Mouse (Mus musculus): ENCODE results near the gene Kdm6a. TPM values are rescaled to one million over a fixed set of nuclear protein-coding genes. Genes with fewer than 3 reads are reported as not detected.

The Kdm6a gene
- 19.3 and 22.1 TPM in 2 replicates for polyA plus RNA-seq (2015; fragmentation: Nextera tagmentation; extraction: Ambion mirVana)

DNA sequence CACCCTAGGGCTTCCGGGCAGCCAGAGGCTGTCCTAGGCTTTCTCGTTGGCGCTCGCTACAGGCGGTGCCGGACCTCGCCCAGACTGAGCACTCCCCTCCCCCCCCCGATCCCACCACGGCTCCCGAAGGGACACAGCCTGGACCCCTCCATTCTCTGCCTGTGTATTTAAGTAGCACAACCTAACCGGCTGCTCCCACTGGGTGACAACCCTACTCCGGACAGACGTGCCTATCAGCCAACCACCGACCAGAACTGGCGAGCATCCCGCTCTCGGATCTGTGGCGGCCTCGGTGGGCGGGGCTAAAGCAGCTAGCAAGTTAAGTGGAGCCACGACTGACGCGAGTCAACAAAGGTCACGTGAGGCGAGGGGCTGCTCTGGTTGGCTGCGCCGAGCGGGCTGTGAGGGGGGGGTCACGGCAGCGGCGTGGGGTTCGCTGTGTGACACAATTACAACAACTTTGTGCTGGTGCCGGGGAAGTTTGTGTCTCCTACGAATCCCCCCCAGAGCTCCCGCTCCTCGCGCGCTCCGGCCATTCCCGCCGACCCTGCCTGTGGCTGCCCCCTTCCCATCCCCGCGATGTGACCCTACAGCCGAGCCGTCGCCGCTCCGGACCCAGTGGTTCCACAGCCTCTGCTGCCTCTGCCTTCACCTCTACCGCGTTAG lies at the start of gene Kdm6a:
Kdm6a (plus strand) TSS at position 384 of the 666 bp plus-strand sequence.
- H3K9me3 ChIP-seq (replicated peaks; ENCODE audit: control insufficient read depth, low read length), result no peaks in the 10 kb centered on the region
- under 1% methylated on average over 49 of the region's 50 CpGs for WGBS
- no peaks in the 10 kb centered on the region for H3K4me1 ChIP-seq (ENCODE audit: control insufficient read depth, insufficient read depth, low read length)
- peak within 1 kb of the TSS; percentile 98 for H3K27ac ChIP-seq (ENCODE audit: low read length)
- ATAC-seq (ENCODE audit: insufficient read depth, low FRiP score), result peak; percentile 99
- H3K36me3 ChIP-seq (ENCODE audit: control insufficient read depth, insufficient read depth, low read length), result no peaks in the 10 kb centered on the region
- H3K27me3 ChIP-seq (ENCODE audit: control insufficient read depth, insufficient read depth, low read length), result no peaks in the 10 kb centered on the region
- peak within 1 kb of the TSS; percentile 88 for H3K9ac ChIP-seq (ENCODE audit: low read length)
- peak within 1 kb of the TSS; percentile 82 for H3K4me3 ChIP-seq (replicated peaks; ENCODE audit: low read length)
- H3K4me2 ChIP-seq (ENCODE audit: low read depth, low read length), result peak within 1 kb of the TSS; percentile 67

DNA sequence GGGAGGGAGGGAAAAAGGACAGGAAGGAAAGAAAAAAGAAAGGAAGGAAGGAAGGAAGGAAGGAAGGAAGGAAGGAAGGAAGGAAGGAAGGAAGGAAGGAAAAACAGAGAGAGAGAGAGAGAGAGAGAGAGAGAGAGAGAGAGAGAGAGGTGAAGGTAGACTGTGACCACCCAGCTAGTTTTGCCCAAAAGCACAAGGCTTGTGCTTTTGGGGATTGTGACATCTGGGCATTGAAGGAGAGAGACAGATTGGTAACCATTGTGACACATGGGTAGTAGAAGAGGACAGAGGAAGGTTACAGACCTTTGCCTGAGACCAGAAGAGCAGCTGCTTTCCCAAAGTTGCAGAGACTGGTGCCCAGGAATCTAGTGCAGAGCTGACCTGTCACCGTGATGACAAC lies 16.8 kb upstream of the Kdm6a start, which contains the start of gene Dusp21:
Dusp21 (plus strand) TSS at position 301 of the 400 bp plus-strand sequence.
- no peaks in the 10 kb centered on the region for H3K27me3 ChIP-seq (ENCODE audit: control insufficient read depth, insufficient read depth, low read length)
- H3K4me2 ChIP-seq (ENCODE audit: low read depth, low read length), result no peak within 1 kb of the TSS
- ATAC-seq (ENCODE audit: insufficient read depth, low FRiP score), result no peak
- H3K9me3 ChIP-seq (replicated peaks; ENCODE audit: control insufficient read depth, low read length), result no peaks in the 10 kb centered on the region
- no peak within 1 kb of the TSS for H3K27ac ChIP-seq (ENCODE audit: low read length)
- H3K4me1 ChIP-seq (ENCODE audit: control insufficient read depth, insufficient read depth, low read length), result no peaks in the 10 kb centered on the region
- 100% methylated on average over 1 of the region's 1 CpGs for WGBS
- H3K9ac ChIP-seq (ENCODE audit: low read length), result no peak within 1 kb of the TSS
- H3K36me3 ChIP-seq (ENCODE audit: control insufficient read depth, insufficient read depth, low read length), result no peaks in the 10 kb centered on the region
- H3K4me3 ChIP-seq (replicated peaks; ENCODE audit: low read length), result no peak within 1 kb of the TSS

DNA sequence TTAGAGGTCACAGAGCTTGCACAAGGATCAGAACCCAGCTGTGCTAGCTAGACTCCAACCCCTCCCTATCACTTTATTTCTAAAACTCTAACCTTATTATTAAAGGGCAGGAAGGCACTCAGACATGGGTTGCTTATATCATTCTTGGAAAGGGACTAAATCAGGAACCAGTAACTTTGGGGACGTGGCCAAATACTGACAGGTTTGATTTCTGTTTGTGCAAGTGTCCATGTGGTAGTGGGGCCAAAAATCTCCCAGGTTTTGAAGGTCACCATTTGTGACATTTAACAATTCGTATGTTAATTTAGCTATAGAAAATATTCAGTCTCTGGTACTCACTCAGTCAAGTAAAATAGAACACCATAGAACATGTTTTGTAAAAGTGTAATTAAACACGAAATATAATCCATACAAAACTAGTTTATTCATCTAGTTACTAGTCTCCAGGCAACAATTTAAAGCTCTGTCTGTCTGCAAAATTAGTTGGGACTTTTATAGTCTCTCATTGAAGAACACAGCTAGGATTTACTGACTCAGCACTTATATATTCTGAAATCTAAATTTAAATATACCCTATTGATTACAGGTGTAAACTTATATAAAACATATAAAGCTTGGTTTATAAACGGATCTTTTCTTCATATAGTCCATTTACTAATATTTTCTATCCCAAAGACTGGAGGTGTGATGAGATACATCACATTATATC lies 1.5 kb upstream of the Kdm6a start:
- H3K4me3 ChIP-seq (replicated peaks; ENCODE audit: low read length), result peak overlapping the region; percentile 82; the same call in 1 of the 2 replicates
- WGBS, result 67% methylated on average over 4 of the region's 4 CpGs

DNA sequence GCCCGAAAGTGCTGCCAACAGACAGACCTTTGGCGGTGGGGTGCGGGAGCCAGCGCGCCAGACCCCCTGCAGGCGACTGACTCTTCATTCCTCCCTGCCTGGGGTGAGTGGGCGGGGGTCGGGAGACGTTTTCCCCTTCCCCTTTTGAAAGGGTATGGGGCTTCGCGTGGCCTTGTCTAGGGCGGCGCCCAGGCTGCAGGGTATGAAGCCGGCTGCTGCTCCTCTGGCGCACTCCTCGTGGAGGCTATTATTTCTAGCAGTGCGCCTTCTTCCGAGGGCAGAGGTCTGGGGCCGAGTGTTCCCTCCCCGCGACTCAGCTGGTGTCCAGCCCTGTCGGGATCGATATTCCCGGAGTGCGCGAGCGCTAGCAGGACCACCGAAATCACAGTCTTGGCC lies 581 bp upstream of the Kdm6a start:
- no peaks in the 10 kb centered on the region for H3K4me1 ChIP-seq (ENCODE audit: control insufficient read depth, insufficient read depth, low read length)
- H3K27me3 ChIP-seq (ENCODE audit: control insufficient read depth, insufficient read depth, low read length), result no peaks in the 10 kb centered on the region
- ATAC-seq (ENCODE audit: insufficient read depth, low FRiP score), result peak; percentile 59; the same call in 1 of the 2 replicates
- H3K4me3 ChIP-seq (replicated peaks; ENCODE audit: low read length), result peak overlapping the region; percentile 82
- no peaks in the 10 kb centered on the region for H3K9me3 ChIP-seq (replicated peaks; ENCODE audit: control insufficient read depth, low read length)
- peak overlapping the region; percentile 67 for H3K4me2 ChIP-seq (ENCODE audit: low read depth, low read length)
- H3K27ac ChIP-seq (ENCODE audit: low read length), result peak overlapping the region; percentile 89
- H3K9ac ChIP-seq (ENCODE audit: low read length), result peak overlapping the region; percentile 84
- 0% methylated on average over 28 of the region's 28 CpGs for WGBS
- H3K36me3 ChIP-seq (ENCODE audit: control insufficient read depth, insufficient read depth, low read length), result no peaks in the 10 kb centered on the region

More for the DNA sequence above, 1.5 kb upstream of the Kdm6a start:
- no peak overlapping the region for H3K27ac ChIP-seq (ENCODE audit: low read length)
- no peaks in the 10 kb centered on the region for H3K9me3 ChIP-seq (replicated peaks; ENCODE audit: control insufficient read depth, low read length)
- no peak overlapping the region for H3K9ac ChIP-seq (ENCODE audit: low read length)
- peak overlapping the region; percentile 67 for H3K4me2 ChIP-seq (ENCODE audit: low read depth, low read length)
- ATAC-seq (ENCODE audit: insufficient read depth, low FRiP score), result no peak
- no peaks in the 10 kb centered on the region for H3K36me3 ChIP-seq (ENCODE audit: control insufficient read depth, insufficient read depth, low read length)
- no peaks in the 10 kb centered on the region for H3K27me3 ChIP-seq (ENCODE audit: control insufficient read depth, insufficient read depth, low read length)
- no peaks in the 10 kb centered on the region for H3K4me1 ChIP-seq (ENCODE audit: control insufficient read depth, insufficient read depth, low read length)

DNA sequence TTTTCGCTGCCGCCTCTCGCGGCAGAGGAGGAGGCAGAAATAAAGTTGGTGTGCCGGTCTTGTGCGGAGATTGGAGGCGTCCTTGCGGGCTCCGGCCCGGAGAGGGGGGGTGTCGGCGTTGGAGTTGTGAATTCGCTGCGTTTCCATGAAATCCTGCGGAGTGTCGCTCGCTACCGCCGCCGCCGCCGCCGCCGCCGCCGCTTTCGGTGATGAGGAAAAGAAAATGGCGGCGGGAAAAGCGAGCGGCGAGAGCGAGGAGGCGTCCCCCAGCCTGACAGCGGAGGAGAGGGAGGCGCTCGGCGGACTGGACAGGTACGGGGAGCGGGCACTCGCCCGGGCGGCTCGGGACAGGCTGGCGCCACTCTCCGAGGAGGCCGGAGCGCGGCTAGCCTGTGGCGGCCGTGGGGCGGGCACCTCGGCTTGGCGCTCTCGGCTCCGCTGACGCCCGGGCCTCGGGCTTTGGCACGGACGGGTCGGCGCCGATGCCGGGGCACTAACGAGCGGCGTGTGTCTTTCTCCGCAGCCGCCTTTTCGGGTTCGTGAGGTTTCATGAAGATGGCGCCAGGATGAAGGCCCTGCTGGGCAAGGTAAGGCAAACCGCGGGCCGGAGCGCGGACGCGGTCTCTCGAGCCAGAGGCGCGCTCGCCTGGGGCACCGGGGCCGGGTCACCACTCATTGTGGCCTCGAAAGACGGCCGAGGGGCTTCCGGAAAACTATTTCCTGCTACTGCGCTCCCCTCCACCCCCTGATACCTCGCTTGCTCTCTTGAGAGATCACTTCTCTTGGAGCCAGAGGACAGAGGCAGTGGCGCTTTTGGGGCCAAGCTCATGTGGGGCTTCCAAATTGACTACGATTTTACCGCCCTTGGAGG lies 721 bp downstream of the Kdm6a start:
- Histone ChIP-seq H3K4me1 (ENCODE audit: control insufficient read depth, insufficient read depth, low read length) (no peaks in the 10 kb centered on the region), H3K4me2 (ENCODE audit: low read depth, low read length) (peak overlapping the region; percentile 61), H3K9me3 (replicated peaks; ENCODE audit: control insufficient read depth, low read length) (no peaks in the 10 kb centered on the region), H3K9ac (ENCODE audit: low read length) (peak overlapping the region; percentile 88), H3K27me3 (ENCODE audit: control insufficient read depth, insufficient read depth, low read length) (no peaks in the 10 kb centered on the region), H3K36me3 (ENCODE audit: control insufficient read depth, insufficient read depth, low read length) (no peaks in the 10 kb centered on the region), H3K27ac (ENCODE audit: low read length) (peak overlapping the region; percentile 98), H3K4me3 (replicated peaks; ENCODE audit: low read length) (peak overlapping the region; percentile 82)
- peak; percentile 14; the same call in 1 of the 2 replicates for ATAC-seq (ENCODE audit: insufficient read depth, low FRiP score)
- under 1% methylated on average over 70 of the region's 95 CpGs for WGBS

DNA sequence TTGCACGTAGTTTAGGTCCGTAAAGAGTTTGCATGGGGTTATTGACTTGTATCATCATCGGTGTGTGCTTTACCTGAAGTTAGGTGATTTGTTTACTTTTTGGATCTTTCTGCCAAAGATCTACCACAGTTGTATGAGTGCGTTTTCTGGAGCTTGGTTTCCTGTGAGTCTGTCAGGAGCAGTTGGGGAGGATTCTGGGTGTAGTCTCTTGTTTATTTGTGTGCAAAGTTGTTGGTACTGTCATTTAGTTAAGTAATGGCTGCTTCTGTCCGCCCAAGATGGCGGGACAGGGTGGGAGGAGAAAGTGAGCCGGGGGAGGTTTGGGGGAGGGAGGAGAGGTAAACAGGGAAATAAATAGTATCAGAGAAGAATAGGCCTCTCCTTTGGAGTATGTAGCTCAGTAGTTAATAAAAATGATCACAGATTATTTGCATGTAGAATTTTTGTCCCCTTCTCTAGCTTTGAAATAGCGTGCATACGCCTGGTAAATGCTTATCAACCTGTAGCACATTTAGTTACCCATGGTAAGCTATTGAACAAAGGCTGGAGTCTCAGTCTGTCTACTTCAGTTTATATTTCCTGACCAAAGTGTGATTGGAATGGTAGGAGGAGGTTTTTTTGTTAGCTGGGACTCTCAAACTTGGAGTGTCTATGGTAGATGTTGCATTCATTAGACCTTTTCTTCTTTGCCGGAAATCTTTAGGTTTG lies 1.7 kb downstream of the Kdm6a start:
- Histone ChIP-seq H3K27me3 (ENCODE audit: control insufficient read depth, insufficient read depth, low read length) (no peaks in the 10 kb centered on the region), H3K4me3 (replicated peaks; ENCODE audit: low read length) (peak overlapping the region; percentile 82), H3K36me3 (ENCODE audit: control insufficient read depth, insufficient read depth, low read length) (no peaks in the 10 kb centered on the region), H3K9me3 (replicated peaks; ENCODE audit: control insufficient read depth, low read length) (no peaks in the 10 kb centered on the region), H3K4me2 (ENCODE audit: low read depth, low read length) (peak overlapping the region; percentile 61), H3K9ac (ENCODE audit: low read length) (peak overlapping the region; percentile 88), H3K27ac (ENCODE audit: low read length) (peak overlapping the region; percentile 98), H3K4me1 (ENCODE audit: control insufficient read depth, insufficient read depth, low read length) (no peaks in the 10 kb centered on the region)
- WGBS, result 4% methylated on average over 10 of the region's 10 CpGs
- ATAC-seq (ENCODE audit: insufficient read depth, low FRiP score), result no peak

DNA sequence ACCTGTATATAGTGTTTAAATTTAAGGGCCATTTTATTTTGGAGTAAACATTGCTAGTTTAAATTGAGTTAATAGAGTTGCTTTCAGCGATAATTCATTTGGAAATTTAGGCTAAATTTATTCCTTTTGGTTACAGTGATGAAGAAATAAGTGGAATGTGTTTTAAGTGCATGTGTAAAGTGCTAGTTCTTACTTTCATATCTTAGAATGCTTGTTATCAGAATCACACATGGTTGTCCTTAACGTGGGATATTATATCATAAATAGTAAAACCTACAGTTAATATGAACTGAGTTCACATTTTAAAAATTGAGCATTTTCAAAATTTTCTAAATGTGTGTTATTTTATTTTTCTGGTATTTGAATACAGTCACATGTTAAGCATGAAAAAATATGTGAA lies 2.7 kb downstream of the Kdm6a start:
- H3K27ac ChIP-seq (ENCODE audit: low read length), result no peak overlapping the region
- H3K4me1 ChIP-seq (ENCODE audit: control insufficient read depth, insufficient read depth, low read length), result no peaks in the 10 kb centered on the region
- H3K36me3 ChIP-seq (ENCODE audit: control insufficient read depth, insufficient read depth, low read length), result no peaks in the 10 kb centered on the region
- no peak overlapping the region for H3K4me2 ChIP-seq (ENCODE audit: low read depth, low read length)
- H3K9ac ChIP-seq (ENCODE audit: low read length), result no peak overlapping the region
- H3K4me3 ChIP-seq (replicated peaks; ENCODE audit: low read length), result no peak overlapping the region
- WGBS, result 50% methylated on average over 2 of the region's 2 CpGs
- no peaks in the 10 kb centered on the region for H3K9me3 ChIP-seq (replicated peaks; ENCODE audit: control insufficient read depth, low read length)
- ATAC-seq (ENCODE audit: insufficient read depth, low FRiP score), result no peak
- no peaks in the 10 kb centered on the region for H3K27me3 ChIP-seq (ENCODE audit: control insufficient read depth, insufficient read depth, low read length)

DNA sequence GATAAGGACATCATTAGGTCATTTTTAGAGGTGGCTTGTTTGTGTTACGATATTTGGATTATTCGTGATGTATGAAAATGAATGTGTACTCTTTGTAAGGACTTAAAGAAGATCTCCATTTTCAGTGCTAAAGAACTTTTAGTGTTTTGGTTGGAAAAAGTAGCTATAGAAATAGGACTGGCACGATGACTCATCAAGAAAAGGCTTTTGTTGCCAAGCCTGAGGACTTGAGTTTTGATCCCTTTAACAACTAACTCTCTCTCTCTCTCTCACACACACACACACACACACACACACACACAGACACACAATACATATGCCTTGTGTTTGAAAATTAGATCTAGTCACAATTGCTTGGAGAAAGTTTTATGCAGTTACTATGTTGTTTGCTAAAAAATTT lies 4.6 kb downstream of the Kdm6a start:
- no peak for ATAC-seq (ENCODE audit: insufficient read depth, low FRiP score)
- H3K27me3 ChIP-seq (ENCODE audit: control insufficient read depth, insufficient read depth, low read length), result no peaks in the 10 kb centered on the region
- WGBS, result 65% methylated on average over 3 of the region's 3 CpGs

More for the DNA sequence above, 4.6 kb downstream of the Kdm6a start:
- Histone ChIP-seq H3K27ac (ENCODE audit: low read length) (no peak overlapping the region), H3K9ac (ENCODE audit: low read length) (no peak overlapping the region), H3K4me3 (replicated peaks; ENCODE audit: low read length) (no peak overlapping the region), H3K36me3 (ENCODE audit: control insufficient read depth, insufficient read depth, low read length) (no peaks in the 10 kb centered on the region), H3K4me1 (ENCODE audit: control insufficient read depth, insufficient read depth, low read length) (no peaks in the 10 kb centered on the region), H3K9me3 (replicated peaks; ENCODE audit: control insufficient read depth, low read length) (no peaks in the 10 kb centered on the region), H3K4me2 (ENCODE audit: low read depth, low read length) (no peak overlapping the region)

Measured in stomach, embryonic 16.5 days (tissue).